Mouse (Mus musculus) right cerebral cortex, postnatal 25 days (tissue): ENCODE data around the gene Ebf1.

Experiments used
- DNase-seq: peaks from one replicate; pipeline ENCODE4 v3.0.0; 2022

Ebf1 gene

DNA sequence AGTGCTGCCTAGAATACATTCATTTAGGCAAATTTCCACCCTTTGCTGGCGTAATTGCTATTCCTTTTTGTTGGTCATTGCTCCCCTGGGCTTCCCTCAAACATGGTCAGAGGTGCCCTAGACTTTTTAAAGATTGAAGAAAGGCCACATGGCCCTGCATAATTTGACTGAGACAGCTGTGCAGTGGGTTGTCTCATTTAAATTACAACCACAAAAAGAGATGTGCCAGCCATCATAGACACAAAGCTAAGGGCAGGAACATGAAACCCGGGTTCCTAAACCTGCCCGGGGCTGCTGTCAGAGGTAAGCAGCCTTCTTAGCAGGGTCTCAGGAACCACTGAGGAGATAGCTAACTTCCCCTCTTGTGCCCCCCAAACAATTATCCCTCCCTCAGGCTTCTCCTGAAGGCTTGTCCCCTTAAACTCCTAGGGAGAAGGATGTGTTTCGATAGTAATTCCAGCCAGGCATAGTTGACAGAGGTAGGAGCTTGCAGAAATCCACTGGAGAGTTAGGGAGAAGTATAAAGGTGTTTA lies 46.6 kb downstream of the Ebf1 start:
- DNase-seq, result no peak

DNA sequence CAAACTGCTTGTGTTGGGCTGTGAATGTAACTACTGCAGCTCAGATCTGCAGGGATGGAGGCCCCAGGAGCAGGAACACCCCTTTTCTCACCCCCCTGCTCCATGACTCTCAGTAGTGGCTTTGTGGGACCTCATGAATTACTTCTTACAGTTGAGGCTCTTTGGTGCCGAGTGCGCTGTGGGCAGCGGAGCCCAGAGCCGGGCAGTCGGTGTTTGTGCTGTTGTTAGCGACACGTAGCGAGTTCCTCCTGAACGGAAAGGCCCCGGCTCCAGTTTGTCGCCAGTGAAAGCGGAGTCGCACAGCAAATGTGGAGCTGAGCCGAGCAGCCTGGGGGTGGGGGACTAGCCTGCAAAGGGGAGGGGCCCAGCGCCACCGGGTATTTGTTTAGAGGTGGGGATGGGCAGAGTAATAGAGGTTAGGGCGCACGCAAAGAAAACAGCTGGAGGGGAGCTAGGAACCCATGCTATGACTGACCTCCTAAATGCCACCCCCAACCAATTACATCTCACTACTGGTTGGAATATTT lies 48.1 kb downstream of the Ebf1 start:
- DNase-seq, result no peak

DNA sequence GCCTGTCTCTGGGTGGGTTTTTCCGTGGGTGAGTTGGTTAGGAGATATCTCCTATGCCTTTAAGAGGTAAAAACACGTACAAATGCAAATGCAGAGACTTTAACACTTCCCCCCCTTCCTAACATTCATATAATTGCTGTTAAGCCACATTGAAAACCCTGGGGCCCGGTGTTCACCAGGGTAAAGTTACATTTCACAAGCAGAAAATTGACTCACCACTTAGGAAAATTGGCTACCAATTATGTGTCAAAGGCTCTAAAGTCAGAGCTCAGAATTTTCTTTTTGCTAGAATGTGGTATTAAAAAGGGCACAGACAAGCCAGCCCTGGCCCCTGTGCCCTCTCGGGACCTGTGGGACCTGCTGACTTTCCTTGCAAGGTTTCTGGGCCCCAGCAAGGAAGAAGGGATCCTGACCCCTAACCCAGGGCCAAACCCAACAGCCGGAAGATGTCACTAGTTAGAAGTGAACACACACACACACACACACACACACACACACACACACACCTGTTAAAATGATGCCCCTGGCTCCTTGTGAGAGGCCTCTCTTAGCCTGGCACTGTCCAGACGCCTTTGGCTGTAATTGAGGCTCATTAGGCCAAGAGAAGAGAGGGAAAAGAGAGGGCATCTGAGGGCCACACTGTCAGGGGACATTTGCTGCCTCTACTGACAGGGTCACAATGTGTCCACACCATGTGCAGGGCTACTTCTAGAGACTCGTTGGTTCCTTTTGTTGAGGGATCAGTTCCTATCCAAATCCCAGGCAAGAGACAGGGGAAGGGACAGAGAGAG lies 48.8 kb downstream of the Ebf1 start:
- no peak for DNase-seq

DNA sequence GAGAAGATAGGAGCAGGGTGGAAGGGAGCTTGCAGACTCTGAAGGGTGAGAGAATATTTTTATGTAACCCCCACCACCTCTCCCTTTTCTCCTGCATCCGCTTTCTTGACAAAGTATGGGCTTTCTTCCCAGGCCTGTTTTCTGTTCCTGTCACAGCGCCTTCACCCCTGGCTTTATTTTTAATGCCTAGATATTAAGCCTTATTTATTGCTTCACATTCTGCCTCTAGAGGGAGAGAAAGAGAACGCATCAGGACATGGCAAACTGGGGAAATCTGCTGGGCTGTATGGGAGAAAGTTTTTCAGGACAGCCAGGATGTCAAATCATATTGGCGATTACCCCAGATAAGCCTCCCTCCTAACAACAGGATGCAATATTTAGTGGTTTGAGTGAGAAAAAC lies 49.6 kb downstream of the Ebf1 start:
- DNase-seq, result no peak

DNA sequence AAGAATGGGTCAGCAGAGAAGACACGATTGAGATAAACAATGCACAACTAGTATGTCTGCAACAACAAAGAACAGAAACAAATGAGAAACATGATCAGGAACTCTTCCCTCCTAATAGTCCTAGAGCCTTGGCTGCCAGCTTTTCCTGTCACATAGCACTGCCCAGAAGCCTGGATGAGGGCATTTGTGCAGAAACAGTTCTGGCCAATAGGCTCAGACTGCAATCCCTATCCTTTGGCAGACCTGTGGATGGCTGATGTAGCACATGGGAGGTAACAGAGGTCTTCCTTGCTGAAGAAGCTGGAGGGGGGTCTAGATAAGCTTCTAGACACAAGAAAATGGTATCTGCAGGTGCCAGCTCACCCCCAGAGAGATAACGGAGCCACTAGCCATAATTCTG lies 64.2 kb downstream of the Ebf1 start:
- DNase-seq, result no peak

DNA sequence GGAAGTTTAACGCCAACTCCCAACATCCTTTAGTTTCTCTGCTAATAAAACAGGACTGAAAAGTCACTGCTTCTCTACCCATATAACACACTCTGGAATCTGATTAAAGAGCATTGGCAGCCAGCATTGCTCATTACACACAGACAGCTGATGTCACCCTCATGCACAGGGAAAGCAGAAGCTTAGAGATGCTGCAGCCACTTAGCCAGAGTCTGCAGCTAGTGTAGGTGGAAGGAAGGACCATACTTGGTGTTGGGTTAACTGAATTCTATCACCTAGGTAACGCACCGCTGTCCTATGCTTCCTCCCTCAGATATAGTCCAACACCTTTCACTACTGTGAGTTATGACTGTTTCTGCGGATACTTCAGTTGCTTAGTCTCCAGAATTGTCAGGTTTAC lies 64.9 kb downstream of the Ebf1 start:
- DNase-seq, result no peak

DNA sequence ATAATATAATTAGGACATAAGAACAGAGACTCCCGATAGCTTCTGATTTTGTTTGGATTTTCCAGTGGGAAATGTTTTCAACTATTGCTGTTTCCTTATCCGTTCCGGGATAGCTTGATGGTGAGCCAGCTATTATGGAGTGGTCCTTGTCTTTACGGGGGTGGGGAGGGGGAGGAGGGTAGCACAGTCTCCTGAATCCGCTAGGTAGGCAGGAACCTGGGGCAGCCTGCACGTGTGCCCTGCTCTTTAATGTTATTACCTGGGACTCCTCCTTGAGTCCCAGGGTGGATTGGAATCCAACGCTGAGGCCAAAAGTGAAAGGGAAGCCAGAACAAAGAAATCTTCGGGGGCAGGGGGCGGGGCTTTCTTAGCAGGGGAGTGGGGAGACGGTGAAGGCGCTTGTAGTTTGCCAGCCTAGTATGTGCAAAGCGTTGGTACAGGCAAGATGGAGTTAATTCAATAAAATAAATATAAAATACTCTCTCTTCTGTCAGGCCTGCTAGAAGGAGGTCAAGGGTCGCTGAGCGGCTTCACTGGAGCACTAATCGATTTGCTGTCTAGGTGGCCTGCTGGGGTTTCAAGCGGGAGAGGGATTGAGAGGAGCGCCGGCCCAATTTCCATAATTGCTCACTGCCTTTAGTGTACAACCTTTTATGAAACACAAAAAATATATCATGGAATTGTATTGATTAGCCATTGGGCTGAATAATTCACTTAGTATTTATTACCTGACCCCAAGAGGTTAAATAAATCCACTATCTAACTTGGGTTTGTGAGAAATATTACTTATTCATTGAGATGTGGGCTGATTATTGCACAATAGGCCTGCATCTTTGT lies 65.8 kb downstream of the Ebf1 start:
- no peak for DNase-seq

DNA sequence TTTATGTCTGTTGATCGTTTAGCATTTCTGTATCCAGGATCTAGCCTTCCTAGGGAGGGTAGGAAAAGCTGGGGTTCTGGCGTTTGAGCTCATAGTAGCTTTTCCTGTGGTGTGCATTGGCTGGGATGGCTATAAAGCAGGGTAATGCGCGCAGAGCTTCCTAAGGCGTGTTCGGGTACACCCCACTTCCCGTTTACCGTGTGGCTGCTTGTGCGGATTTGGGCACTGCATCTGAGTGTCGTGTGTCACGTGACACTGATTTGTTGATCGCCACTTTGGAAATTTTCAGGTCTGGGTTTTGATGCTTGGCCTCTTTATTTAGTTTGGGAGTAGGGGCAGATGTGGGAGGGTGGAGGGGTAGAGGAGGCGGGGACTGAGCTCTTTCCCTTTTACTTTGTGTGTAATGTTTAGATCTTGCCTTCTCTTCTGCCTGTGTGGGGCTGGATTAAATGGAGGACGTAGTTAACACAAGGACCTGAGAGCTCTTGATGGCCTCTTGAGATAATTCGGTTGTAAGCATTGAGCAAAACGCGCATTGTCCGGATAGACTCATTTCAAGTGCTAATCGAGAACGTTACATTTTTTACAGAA lies 67.5 kb downstream of the Ebf1 start:
- DNase-seq, result no peak

DNA sequence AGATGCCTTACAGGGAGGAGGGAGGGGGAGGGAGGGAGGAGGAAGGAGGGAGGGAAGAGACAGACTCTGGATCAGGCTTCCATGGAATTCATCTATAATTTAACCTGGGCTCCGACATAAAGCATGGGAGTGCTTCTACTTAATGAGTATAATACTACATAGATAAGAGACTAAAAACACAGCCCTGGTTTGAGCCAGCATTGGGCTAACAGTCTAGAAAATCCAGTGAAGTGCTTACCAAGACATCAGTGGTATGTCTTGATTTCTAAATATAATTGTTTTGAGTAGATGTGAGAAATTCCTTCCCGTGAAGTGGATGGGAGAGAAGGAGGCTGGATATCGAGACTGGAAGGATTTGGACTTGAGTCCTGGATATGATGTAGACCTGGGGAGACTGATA lies 68.0 kb downstream of the Ebf1 start:
- no peak for DNase-seq

DNA sequence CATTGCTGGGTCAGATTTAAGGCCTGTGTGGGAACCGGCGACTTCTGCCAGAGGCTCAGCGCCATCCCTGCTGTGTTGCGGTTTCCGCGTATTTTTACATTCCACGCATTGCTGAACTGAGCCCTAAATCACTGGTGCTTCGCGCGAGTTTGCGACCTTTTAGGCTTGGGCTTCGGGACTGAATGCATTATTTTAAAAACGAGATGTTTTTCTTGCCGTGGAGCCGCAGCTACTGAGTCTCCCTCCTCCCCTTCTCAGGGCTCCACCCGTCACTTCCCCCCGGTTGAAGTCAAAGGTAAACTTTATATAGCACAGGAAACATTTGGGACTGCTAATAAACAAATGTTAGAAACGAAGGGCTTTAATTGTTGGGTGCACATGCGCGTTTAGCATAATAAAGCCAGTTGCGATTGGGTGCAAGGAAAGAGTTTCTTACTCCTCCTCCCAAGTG lies 68.8 kb downstream of the Ebf1 start:
- DNase-seq, result no peak

DNA sequence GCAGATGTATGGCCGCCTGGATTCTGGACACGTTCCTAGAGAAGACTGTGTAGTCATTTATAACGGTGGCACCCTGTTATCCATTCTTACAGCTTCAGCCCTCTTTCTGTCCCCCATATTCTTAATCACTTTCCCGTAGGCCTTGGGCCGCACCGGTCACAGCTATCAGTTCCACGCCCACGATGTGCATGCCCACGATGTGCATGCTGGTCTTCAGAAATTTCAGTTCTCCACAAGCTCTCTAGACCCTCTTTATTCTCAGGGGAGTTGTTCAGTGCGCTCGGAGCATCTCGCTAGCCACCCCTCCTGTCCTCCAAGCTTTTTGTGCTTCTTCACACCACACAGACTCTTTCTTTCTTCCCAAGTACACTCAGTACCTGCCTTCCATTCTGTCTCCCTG lies 69.3 kb downstream of the Ebf1 start:
- DNase-seq, result no peak

DNA sequence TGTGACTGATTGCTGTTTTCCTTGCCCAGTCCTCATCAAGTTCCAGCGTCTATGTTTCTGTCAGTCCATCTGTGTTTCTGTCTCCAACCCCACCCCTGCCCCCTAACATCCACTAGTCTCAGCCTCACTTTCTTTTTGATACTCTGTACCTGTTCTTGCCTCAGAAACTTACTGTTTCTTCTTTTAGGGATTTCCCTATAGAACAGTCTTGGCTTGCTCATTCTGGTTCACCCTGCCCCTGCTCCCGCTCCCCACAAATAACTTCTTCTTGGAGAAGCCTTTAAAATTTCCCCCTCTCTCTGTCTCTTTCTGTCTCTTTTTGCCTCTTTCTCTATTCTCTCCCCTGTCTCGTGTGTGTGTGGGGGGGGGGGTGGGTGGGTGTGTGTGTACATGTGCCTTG lies 71.4 kb downstream of the Ebf1 start:
- DNase-seq, result no peak

DNA sequence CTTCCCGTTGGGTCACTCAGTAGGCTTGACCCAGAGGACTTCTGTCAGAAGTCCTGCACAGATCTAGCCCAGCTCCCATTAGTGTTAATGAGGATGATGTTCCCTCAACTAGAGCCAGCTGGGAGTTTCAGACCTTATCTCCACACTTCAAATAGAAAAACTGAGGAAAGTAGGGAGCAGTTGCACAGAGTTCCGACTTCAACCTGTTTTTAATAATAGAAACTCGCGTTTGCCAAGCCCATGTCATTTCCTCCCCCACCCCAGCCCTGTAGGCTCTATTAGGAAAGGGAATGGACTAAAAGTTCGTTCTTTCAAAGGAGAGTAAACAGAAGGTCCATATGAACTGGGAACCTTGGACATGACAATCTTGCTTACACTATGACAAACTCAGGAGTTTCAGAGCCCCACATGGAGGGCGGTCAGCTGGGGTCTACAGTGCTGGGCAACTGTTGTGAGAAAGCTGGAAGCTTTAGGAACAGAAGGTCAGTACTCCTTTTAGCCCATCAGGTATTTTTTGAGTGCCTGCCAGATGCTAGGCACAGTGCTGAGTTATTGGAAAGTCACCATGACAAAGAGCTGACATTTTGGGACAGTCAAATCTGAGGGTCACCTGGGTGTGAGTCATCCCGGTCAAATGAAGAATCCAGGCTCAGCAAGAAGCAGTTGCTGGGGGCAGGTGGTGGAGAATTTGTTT lies 72.6 kb downstream of the Ebf1 start:
- DNase-seq, result no peak

DNA sequence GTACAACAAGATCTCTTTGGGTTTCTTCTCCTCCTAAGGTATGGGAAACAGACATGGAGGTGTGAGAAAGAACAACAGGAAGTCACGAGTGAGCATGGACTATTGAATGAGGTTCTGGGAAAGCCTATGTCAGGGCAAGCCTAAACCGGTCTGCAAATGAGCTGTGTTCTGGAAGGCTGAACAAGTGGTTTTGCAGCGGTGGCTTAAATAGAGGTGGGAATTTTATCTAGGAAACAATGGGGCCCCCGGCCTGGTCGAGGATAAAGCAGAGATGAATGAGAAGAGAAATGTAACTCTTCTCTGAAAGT lies 73.1 kb downstream of the Ebf1 start:
- DNase-seq, result no peak

DNA sequence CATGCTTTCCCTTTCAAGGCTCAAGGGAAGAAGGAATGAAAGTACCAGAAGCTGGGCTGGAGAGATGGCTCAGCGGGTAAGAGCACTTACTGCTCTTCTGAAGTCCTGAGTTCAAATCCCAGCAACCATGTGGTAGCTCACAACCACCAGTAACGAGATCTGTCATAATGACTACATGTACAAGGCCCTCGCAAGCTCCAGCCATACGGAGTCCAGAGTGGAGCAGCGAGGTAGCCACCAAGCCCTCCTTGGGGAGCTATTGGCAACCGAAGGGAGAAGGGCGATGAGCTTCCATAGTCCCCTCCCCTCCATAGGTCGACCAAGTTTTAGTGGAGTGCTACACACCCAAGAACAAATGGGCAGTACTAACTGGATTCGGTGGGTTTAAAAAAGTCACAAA lies 78.3 kb downstream of the Ebf1 start:
- no peak for DNase-seq

DNA sequence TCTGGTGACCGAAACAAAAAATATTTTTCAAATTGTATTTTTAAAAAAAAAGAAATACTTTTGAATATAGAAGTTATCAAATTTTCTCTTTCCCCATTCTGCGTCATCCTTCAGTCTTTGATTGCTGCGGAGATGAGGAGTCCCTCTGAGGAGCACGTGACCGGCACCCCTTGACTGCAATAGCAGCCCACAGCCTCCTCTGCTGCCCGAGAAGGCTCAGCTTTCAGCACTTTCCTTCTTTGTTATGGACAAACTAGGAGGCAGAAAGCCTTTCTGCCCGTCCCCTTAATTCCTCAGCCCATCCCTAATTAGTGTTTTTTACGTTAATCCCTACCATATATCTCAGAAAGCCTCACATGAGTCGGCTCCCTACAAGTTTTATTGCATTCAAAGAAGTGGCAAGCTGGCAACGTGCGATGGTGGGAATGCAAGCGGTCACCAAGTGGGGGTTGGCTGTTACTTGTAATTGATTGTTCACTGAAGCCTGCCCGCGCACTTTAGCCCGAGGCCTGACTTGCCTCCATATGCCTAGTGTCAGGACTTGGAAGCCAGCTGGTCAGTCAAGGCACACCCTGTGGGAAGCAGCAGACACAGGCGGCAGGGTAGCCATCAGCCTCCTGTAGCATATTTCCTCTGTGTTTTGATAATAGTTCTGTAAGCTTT lies 79.6 kb downstream of the Ebf1 start:
- DNase-seq, result no peak

DNA sequence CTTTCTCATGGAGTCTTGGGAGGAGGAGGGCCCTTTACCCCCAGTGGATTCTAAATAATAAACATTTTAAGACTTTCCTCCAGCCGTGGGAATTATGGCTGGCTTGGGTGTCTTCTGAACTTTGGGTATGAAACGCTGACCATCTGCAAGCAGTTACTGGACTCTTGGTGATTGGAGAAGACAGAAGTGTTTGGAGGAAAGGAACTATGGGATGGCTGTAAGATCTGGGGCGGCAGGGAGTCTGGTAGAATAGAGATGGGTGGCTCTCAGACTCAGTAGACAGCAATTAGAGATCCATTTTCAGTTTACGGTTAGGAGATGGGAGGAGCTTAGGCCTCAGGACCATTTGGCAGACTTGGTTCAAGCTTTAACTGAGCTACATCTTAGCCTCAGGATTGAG lies 83.1 kb downstream of the Ebf1 start:
- DNase-seq, result no peak

DNA sequence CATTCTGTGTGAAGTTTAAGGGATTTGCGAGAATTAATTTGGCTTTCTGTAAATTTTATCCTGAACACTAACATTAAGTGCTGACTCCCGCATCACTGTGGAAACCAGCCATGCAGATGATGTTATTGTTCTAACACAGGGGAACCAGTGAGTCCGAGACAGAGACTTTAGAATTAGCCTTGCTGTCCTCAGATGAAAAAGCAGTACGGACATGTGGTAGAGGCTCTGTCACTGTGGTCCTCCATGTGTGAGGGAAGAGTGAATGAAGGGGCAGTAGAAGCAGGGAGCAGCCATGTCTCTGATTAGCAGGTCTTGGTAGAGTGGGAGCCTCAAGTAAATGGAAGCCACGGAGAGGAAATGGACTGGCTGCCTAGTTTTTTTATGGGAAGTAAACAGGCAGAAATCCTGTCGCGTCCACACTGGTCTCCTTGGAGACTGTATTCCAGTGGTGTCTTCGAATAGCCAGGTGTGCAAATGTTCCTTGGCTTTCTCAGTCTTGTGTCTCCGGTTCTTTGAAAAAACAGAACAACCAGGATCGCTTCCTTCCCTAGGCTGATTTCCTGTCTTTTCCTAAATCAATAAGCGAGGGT lies 84.2 kb downstream of the Ebf1 start:
- no peak for DNase-seq

DNA sequence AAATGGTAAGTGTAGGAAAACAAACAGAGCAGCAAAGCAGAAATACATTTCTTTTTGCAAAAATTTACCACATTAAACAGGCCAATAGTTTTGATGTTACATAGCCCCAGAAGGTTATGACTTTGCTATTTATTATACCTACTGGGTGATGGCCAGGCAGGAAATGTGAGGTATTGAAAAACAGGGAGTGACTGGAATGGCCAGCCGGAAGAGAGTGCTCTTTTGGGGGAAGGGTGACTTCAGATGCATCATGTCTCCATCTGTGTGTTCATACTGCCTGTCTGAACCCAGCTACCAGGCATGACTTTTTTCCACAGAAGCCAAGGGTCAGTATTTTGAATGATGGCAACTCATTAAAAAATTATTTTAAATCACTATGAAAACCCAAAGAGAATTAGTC lies 84.7 kb downstream of the Ebf1 start:
- no peak for DNase-seq

DNA sequence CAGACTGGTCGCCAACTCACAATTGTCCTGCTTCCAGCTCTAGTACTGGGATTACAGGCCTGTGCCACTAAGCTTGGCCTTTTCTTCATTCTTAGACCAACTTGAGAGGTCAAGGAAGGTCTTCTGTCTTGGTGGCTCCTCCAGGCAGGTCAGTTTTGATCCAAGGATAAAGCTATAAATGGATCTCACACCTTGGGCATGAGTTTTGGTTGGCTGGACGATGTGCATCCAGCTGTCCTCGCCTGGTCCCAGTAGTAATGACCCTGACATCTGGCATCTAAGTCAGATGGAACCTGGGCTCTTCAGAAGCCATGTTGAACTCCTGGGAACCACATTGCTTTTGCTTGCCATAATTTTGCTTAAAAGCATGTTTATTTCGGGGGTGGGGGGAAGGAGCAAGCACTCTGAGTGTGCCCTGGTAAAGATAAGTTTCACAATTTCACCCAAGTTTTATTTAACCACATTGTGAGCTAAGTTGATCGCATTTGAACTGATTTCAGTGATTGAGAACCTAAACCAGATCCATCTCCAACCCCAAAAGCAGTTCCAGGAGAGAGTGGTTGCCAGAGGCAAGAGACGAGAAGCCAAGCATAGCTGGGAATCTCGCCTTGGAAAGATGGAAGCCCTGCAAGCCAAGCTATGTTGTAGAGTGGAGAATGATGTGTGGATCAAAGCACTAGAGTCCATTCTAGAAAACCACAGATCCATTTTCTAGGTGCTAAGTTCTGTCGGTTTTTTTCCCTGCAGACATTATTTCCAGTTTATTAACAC lies 85.8 kb downstream of the Ebf1 start:
- DNase-seq, result no peak

DNA sequence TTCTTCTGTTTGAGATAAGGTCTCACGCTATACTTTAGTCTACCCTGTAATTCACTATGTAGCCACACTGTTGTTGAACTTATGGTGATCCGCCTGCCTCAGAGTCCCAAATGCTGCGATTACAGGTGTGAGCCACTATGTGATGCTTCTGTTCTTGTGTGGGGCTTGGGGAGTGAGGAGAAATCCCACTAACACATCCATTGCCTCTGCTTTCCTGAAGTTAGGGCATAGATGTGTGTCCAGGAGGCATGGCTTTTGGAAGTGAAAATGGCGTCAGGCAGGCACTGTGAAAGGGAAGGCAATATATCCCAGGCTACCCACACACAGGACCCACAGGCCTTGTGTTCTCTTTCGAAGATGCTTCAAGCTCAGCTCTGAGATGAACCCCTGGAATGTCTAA lies 86.8 kb downstream of the Ebf1 start:
- no peak for DNase-seq
